Mouse (Mus musculus) liver, postnatal 0 days (tissue): Measurements from ENCODE around the gene Dnajc16.

Experiments
- CTCF ChIP-seq: sonication (generic); IDR thresholded peaks from 2 replicates; pipeline ENCODE4 v1.5.1; 2016; ENCODE audit warnings: antibody characterized with exemption, low read depth
- EP300 ChIP-seq: IDR thresholded peaks from 2 replicates; pipeline ENCODE4 v1.6.1; 2016; ENCODE audit warnings: antibody characterized with exemption, low read depth, mild to moderate bottlenecking

DNA sequence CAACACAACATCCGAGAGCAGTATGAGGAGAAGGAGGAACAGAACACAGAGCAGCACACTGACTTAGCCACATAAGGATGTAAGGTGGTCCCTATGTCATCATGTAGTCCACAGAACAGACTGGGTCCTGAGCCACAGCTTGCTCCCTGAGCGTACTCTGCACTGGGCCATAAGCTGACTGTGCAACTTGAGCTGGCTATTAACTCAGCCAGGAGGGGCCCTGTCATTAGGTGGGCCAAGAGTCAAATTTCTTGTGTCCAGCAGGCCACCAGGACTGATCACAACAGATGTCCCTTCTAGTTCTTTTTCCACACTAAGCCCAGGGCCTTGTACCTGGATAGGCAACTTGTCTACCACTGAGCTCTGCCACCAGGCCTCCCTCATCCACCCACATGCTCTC, 75.7 kb downstream of the Dnajc16 start:
- TF ChIP-seq EP300 (no peak), CTCF (no peak)
